Mouse (Mus musculus) bone marrow macrophage, adult 2 months (primary cell): ENCODE results near the gene Kif14.

Experiments
- CTCF ChIP-seq: IDR thresholded peaks from 2 replicates; pipeline ENCODE4 v1.5.1; 2012; ENCODE audit warnings: low read depth, mild to moderate bottlenecking, low read length, moderate library complexity
- POLR2A ChIP-seq: IDR thresholded peaks from 2 replicates; pipeline ENCODE4 v1.6.1; 2012; ENCODE audit warnings: mild to moderate bottlenecking, low read depth, low read length, borderline replicate concordance

DNA sequence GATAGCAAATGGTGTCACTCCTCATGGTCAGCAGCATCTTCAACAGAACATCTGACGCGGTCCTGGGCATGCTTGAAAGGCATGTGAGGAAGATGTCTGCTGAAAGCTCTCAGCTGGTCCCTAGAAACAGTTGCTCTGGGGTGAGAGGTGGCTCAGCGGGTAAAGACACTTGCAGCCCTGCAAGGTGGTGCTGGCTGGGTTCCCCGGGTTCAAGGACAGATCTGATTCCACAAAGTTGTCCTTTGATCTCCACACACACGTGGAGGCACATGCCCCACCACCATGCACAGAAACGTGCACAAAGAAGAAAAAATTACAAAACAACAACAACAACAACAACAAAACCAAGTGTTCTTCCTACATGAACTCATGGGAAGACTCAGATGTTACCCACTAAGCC is 9.4 kb upstream of the Kif14 start:
- TF ChIP-seq CTCF (no peak), POLR2A (no peak)
